Mouse (Mus musculus): ENCODE results near the gene Il4.

DNA sequence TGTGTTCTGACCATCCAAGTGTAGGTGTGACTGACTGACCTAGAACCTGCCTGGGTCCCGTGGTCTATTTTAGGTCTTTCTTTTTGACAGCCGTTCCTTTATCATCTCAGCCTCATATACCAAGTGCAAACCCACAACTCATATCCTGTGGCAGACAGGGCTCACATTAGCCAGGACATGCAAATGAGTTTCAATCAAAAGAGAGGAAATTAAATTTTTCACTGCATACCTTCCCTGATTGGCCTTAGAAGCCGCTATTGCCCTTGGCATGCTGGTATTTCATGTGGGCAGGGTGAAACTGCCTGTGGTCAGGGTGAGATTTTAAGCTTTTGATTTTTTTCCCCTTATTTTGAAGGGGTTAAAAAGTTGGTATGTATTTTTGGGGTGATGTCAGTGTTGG lies 8.8 kb downstream of the Il4 start:
- no peak for TF ChIP-seq CTCF (IDR thresholded peaks at IDR 0.05; ENCODE audit: extremely low read depth, insufficient read depth, insufficient read length, insufficient replicate concordance)
- no peak for TF ChIP-seq POLR2A (IDR thresholded peaks at IDR 0.05; ENCODE audit: low read depth, low read length)

Measured in spleen, adult 2 months (tissue).